Comparison of ENCODE assay signal across 8 mouse cellular contexts in genomic region chr11:77348142-77348741, GRCm38 (mm10).
DNase-seq lines count a peak whose midpoint lies in the region; ATAC-seq and TF ChIP-seq lines count a peak whose summit lies in the region.

No protein-coding gene starts in this region.

- DNase-seq in MEL (ENCODE audit: low read depth, low spot score), result peak; percentile 92
- DNase-seq in cerebellum, adult 2 months, result peak; percentile 79 to 80
- DNase-seq in forebrain, postnatal 0 days, result peak; percentile 72
- DNase-seq in heart, postnatal 4 days, result peak; percentile 96
- DNase-seq in layer of hippocampus, adult 8-10 months (ENCODE audit: low spot score in 2 of 2), result peak; percentile 27 to 51
- DNase-seq in thymus, adult 2 months, result peak; percentile 93

- no peaks in the 10 kb centered on the region for H3K27me3 ChIP-seq in MEL (ENCODE audit: control insufficient read depth in 1 of 2, insufficient read depth in 2 of 2, low read length in 2 of 2)
- no peaks in the 10 kb centered on the region for H3K27me3 ChIP-seq in cerebellum, adult 2 months (ENCODE audit: control insufficient read depth, insufficient read depth, low read length)
- H3K27me3 ChIP-seq in forebrain, postnatal 0 days (ENCODE audit: insufficient read depth, low read length), result no peaks in the 10 kb centered on the region
- H3K27me3 ChIP-seq in lung, embryonic 15.5 days, result no peaks in the 10 kb centered on the region; the same call in 1 of the 2 replicates
- no peaks in the 10 kb centered on the region for H3K27me3 ChIP-seq in thymus, adult 2 months (ENCODE audit: control insufficient read depth, insufficient read depth, low read length)

- peak overlapping the region; percentile 81 for H3K4me2 ChIP-seq in forebrain, postnatal 0 days (ENCODE audit: low read depth)
- peak overlapping the region; percentile 64 for H3K4me2 ChIP-seq in lung, embryonic 15.5 days

- TF ChIP-seq CTCF in MEL (IDR thresholded peaks at IDR 0.05 in 2 of 3, conservative IDR thresholded peaks at IDR 0.05 in 1 of 3; ENCODE audit: control insufficient read depth in 1 of 3, insufficient read depth in 1 of 3, low read depth in 2 of 3, low read length in 3 of 3, poor library complexity in 1 of 3, severe bottlenecking in 1 of 3), result no peak
- TF ChIP-seq CTCF in cerebellum, adult 2 months (IDR thresholded peaks at IDR 0.05; ENCODE audit: borderline replicate concordance, insufficient read depth, low read depth, low read length), result no peak
- TF ChIP-seq CTCF in forebrain, postnatal 0 days (IDR thresholded peaks at IDR 0.05; ENCODE audit: low read depth), result no peak
- no peak for TF ChIP-seq CTCF in olfactory bulb, adult 2 months (IDR thresholded peaks at IDR 0.05; ENCODE audit: insufficient read depth, low read depth, low read length)
- peak; percentile 32; the same call in 1 of the 2 replicates for TF ChIP-seq CTCF in thymus, adult 2 months (IDR thresholded peaks at IDR 0.05; ENCODE audit: borderline replicate concordance, control insufficient read depth, extremely low read depth, insufficient read depth, low read length, poor library complexity)

- TF ChIP-seq RAD21 in MEL (IDR thresholded peaks at IDR 0.05; ENCODE audit: low read depth, low read length), result no peak

- peak overlapping the region; percentile 78 to 87 for H3K4me3 ChIP-seq in MEL (ENCODE audit: control insufficient read depth in 1 of 2, insufficient read depth in 1 of 2, low read depth in 2 of 2, low read length in 2 of 2)
- peak overlapping the region; percentile 73 for H3K4me3 ChIP-seq in cerebellum, adult 2 months (replicated peaks; ENCODE audit: insufficient read depth, low read depth, low read length)
- H3K4me3 ChIP-seq in forebrain, postnatal 0 days (ENCODE audit: low read depth, low read length), result peak overlapping the region; percentile 51
- H3K4me3 ChIP-seq in lung, embryonic 15.5 days, result peak overlapping the region; percentile 59
- H3K4me3 ChIP-seq in olfactory bulb, adult 2 months (ENCODE audit: insufficient read depth, low read depth, low read length), result peak overlapping the region; percentile 57
- H3K4me3 ChIP-seq in thymus, adult 2 months (ENCODE audit: control insufficient read depth, insufficient read depth, low read length), result peak overlapping the region; percentile 92

- peaks cover 0 to 21% of the 10 kb centered on the region in 2 experiments; a peak in 2 of 4 replicates for H3K36me3 ChIP-seq in MEL (ENCODE audit: control insufficient read depth in 1 of 2, insufficient read depth in 2 of 2, low read length in 2 of 2)
- no peaks in the 10 kb centered on the region for H3K36me3 ChIP-seq in forebrain, postnatal 0 days (ENCODE audit: insufficient read depth)
- no peaks in the 10 kb centered on the region for H3K36me3 ChIP-seq in lung, embryonic 15.5 days
- no peaks in the 10 kb centered on the region for H3K36me3 ChIP-seq in thymus, adult 2 months (ENCODE audit: control insufficient read depth, insufficient read depth, low read length)

- peak overlapping the region; percentile 20 for H3K27ac ChIP-seq in MEL (ENCODE audit: control insufficient read depth, low read depth, low read length)
- H3K27ac ChIP-seq in cerebellum, adult 2 months (ENCODE audit: insufficient read depth, low read length), result 0 out of 2 replicates have a peak overlapping the region, but pooled peaks have one; percentile 24
- no peak overlapping the region for H3K27ac ChIP-seq in forebrain, postnatal 0 days (ENCODE audit: low read depth, low read length)
- H3K27ac ChIP-seq in lung, embryonic 15.5 days, result peak overlapping the region; percentile 66
- no peak overlapping the region for H3K27ac ChIP-seq in olfactory bulb, adult 2 months (ENCODE audit: insufficient read depth, low read depth, low read length)
- H3K27ac ChIP-seq in thymus, adult 2 months (ENCODE audit: control insufficient read depth, insufficient read depth, low read length), result peak overlapping the region; percentile 58

- H3K9me3 ChIP-seq in MEL (replicated peaks; ENCODE audit: insufficient read depth, low read length), result no peaks in the 10 kb centered on the region
- H3K9me3 ChIP-seq in forebrain, postnatal 0 days (ENCODE audit: low read length), result no peaks in the 10 kb centered on the region
- no peaks in the 10 kb centered on the region for H3K9me3 ChIP-seq in lung, embryonic 15.5 days

- peak overlapping the region; percentile 85 for H3K9ac ChIP-seq in MEL (ENCODE audit: control insufficient read depth, low read depth, low read length, poor library complexity, severe bottlenecking)
- H3K9ac ChIP-seq in forebrain, postnatal 0 days, result peak overlapping the region; percentile 48
- H3K9ac ChIP-seq in lung, embryonic 15.5 days, result peak overlapping the region; percentile 41

- peaks cover 7 to 14% of the 10 kb centered on the region in 2 experiments for H3K4me1 ChIP-seq in MEL (ENCODE audit: control insufficient read depth in 1 of 2, insufficient read depth in 2 of 2, low read length in 2 of 2)
- H3K4me1 ChIP-seq in cerebellum, adult 2 months (ENCODE audit: control insufficient read depth, insufficient read depth, low read length), result no peaks in the 10 kb centered on the region
- peaks cover 4% of the 10 kb centered on the region; the same call in 1 of the 2 replicates for H3K4me1 ChIP-seq in forebrain, postnatal 0 days (ENCODE audit: insufficient read depth)
- H3K4me1 ChIP-seq in lung, embryonic 15.5 days, result peaks cover 12% of the 10 kb centered on the region; the same call in 1 of the 2 replicates
- H3K4me1 ChIP-seq in olfactory bulb, adult 2 months (ENCODE audit: control insufficient read depth, insufficient read depth, low read length), result peaks cover 8% of the 10 kb centered on the region; the same call in 1 of the 2 replicates
- H3K4me1 ChIP-seq in thymus, adult 2 months (replicated peaks; ENCODE audit: control insufficient read depth, insufficient read depth, low read length), result 0 out of 2 replicates have a peak, but pooled peaks cover 2% of the 10 kb centered on the region

- TF ChIP-seq POLR2A in MEL (IDR thresholded peaks at IDR 0.05; ENCODE audit: control insufficient read depth in 1 of 2, insufficient read depth in 1 of 2, low read depth in 1 of 2, low read length in 2 of 2, poor library complexity in 1 of 2), result peak; percentile 82 to 95
- no peak for TF ChIP-seq POLR2A in cerebellum, adult 2 months (IDR thresholded peaks at IDR 0.05; ENCODE audit: borderline replicate concordance, insufficient read depth, low read length)
- TF ChIP-seq POLR2A in olfactory bulb, adult 2 months (IDR thresholded peaks at IDR 0.05; ENCODE audit: insufficient read depth, low read depth, low read length), result no peak
- peak; percentile 95 for TF ChIP-seq POLR2A in thymus, adult 2 months (IDR thresholded peaks at IDR 0.05; ENCODE audit: control insufficient read depth, extremely low read depth, insufficient read depth, low read length, poor library complexity)

- ATAC-seq in forebrain, postnatal 0 days, result peak; percentile 97
- ATAC-seq in lung, embryonic 15.5 days (ENCODE audit: borderline replicate concordance, extremely low read depth, low FRiP score, low TSS enrichment), result peak; percentile 100

- TF ChIP-seq EP300 in MEL (IDR thresholded peaks at IDR 0.05; ENCODE audit: low read depth in 1 of 2, low read length in 2 of 2), result 0 out of 4 replicates have a peak, but pooled peaks of 1 of the 2 experiments have one; percentile 24

- under 1% methylated on average over 53 of the region's 54 CpGs for WGBS in cerebellum, adult 2 months
- WGBS in forebrain, postnatal 0 days, result 2% methylated on average over 51 of the region's 54 CpGs
- WGBS in lung, embryonic 15.5 days, result under 1% methylated on average over 53 of the region's 54 CpGs
- WGBS in olfactory bulb, adult 2 months, result under 1% methylated on average over 54 of the region's 54 CpGs
- WGBS in thymus, adult 2 months, result under 1% methylated on average over 54 of the region's 54 CpGs

- peaks cover 2% of the 10 kb centered on the region; the same call in 1 of the 2 replicates for H3K79me2 ChIP-seq in MEL (ENCODE audit: control insufficient read depth, insufficient read depth, low read length, poor library complexity)

TF ChIP-seq in MEL, 35 proteins besides CTCF, POLR2A, EP300 and RAD21 (continues in another document):
- TF ChIP-seq MXI1 (IDR thresholded peaks at IDR 0.05; ENCODE audit: low read depth, low read length) (peak; percentile 28; the same call in 1 of the 2 replicates), POLR2AphosphoS2 (IDR thresholded peaks at IDR 0.05; ENCODE audit: low read length) (peak; percentile 54; the same call in 1 of the 2 replicates), MAFK (IDR thresholded peaks at IDR 0.05; ENCODE audit: borderline replicate concordance, low read depth, low read length) (no peak), NRF1 (IDR thresholded peaks at IDR 0.05; ENCODE audit: insufficient read depth, low read depth, low read length, poor library complexity, severe bottlenecking) (peak; percentile 33; the same call in 1 of the 2 replicates), SMC3 (IDR thresholded peaks at IDR 0.05; ENCODE audit: low read depth, low read length) (no peak), NELFE (IDR thresholded peaks at IDR 0.05; ENCODE audit: low read depth, low read length) (peak; percentile 87), TAL1 (IDR thresholded peaks at IDR 0.05; ENCODE audit: low read length) (no peak), ZMIZ1 (IDR thresholded peaks at IDR 0.05; ENCODE audit: low read depth, low read length) (peak; percentile 82; the same call in 1 of the 2 replicates), SIN3A (IDR thresholded peaks at IDR 0.05; ENCODE audit: low read length) (no peak; the same call in none of the 2 replicates), JUND (IDR thresholded peaks at IDR 0.05; ENCODE audit: low read depth, low read length) (no peak), ZC3H11A (IDR thresholded peaks at IDR 0.05; ENCODE audit: low read depth, low read length) (no peak), ZKSCAN1 (IDR thresholded peaks at IDR 0.05; ENCODE audit: low read depth, low read length) (no peak), RCOR1 (IDR thresholded peaks at IDR 0.05; ENCODE audit: low read depth, low read length) (no peak), POLR2AphosphoS5 (IDR thresholded peaks at IDR 0.05; ENCODE audit: borderline replicate concordance, low read depth, low read length) (no peak), HCFC1 (IDR thresholded peaks at IDR 0.05; ENCODE audit: low read depth, low read length) (0 out of 2 replicates have a peak, but pooled peaks have one; percentile 10), MAZ (IDR thresholded peaks at IDR 0.05; ENCODE audit: low read depth, low read length) (peak; percentile 81; the same call in 1 of the 2 replicates), USF1 (IDR thresholded peaks at IDR 0.05; ENCODE audit: low read depth, low read length) (no peak), GABPA (IDR thresholded peaks at IDR 0.05; ENCODE audit: low read depth, low read length) (no peak), CHD1 (IDR thresholded peaks at IDR 0.05; ENCODE audit: low read depth, low read length) (no peak), E2F4 (IDR thresholded peaks at IDR 0.05; ENCODE audit: borderline replicate concordance, low read depth, low read length) (no peak), MYB (IDR thresholded peaks at IDR 0.05; ENCODE audit: low read depth, low read length) (no peak), UBTF (IDR thresholded peaks at IDR 0.05; ENCODE audit: borderline replicate concordance, insufficient read depth, low read depth, low read length) (peak; percentile 66; the same call in 1 of the 2 replicates)

Comparison
In these comparisons a context has a peak if more than half of its experiments do, and no peak if none do; other contexts are left out.
1. DNase-seq: peak in every context shown above with its lines; median percentile 96 in heart, postnatal 4 days; 93 in thymus, adult 2 months; 92 in MEL; 80 in cerebellum, adult 2 months; 72 in forebrain, postnatal 0 days; 39 in layer of hippocampus, adult 8-10 months.
2. H3K27ac ChIP-seq: peak in MEL (single experiment), cerebellum, adult 2 months (single experiment), lung, embryonic 15.5 days (single experiment) and thymus, adult 2 months (single experiment); none in forebrain, postnatal 0 days (single experiment) and olfactory bulb, adult 2 months (single experiment).
3. POLR2A ChIP-seq: peak in MEL (2 of 2) and thymus, adult 2 months (single experiment); none in cerebellum, adult 2 months (single experiment) and olfactory bulb, adult 2 months (single experiment).
4. Peak in every context shown above with its lines, with median percentiles within 50 percentile points of each other: H3K4me3 ChIP-seq and H3K9ac ChIP-seq.